Mouse (Mus musculus) heart, embryonic 15.5 days (tissue): ENCODE results near the gene Dapk1. TPM values are rescaled to one million over a fixed set of nuclear protein-coding genes. Genes with fewer than 3 reads are reported as not detected.
A peak's percentile ranks its signal among the peaks of the same experiment; 100 is the strongest.

Experiments used
- ATAC-seq: fragments of 200-750 bp; cut with Nextera tagmentation; replicated peaks from 2 replicates; pipeline ENCODE4 v1.8.0; 2017; ENCODE audit warnings: low read depth, moderate TSS enrichment; ENCODE audit not compliant: insufficient number of reproducible peaks, insufficient read depth, low FRiP score
- H3K27ac ChIP-seq: fragments of 300-500 bp; sonication (generic); 2 replicates; pipeline ENCODE4 v1.5.1; 2015; ENCODE audit warnings: mild to moderate bottlenecking, inconsistent platforms
- H3K27me3 ChIP-seq: fragments of 300-500 bp; sonication (generic); 2 replicates; pipeline ENCODE4 v1.6.1; 2015; ENCODE audit warnings: inconsistent platforms
- H3K36me3 ChIP-seq: fragments of 300-500 bp; sonication (generic); 2 replicates; pipeline ENCODE4 v1.6.1; 2015; ENCODE audit warnings: mild to moderate bottlenecking, inconsistent platforms
- H3K4me1 ChIP-seq: fragments of 300-500 bp; sonication (generic); replicated peaks from 2 replicates; pipeline ENCODE4 v1.6.1; 2015; ENCODE audit warnings: inconsistent platforms
- H3K4me2 ChIP-seq: fragments of 300-500 bp; sonication (generic); 2 replicates; pipeline ENCODE4 v1.6.1; 2015; ENCODE audit warnings: inconsistent platforms, mild to moderate bottlenecking, moderate library complexity
- H3K4me3 ChIP-seq: fragments of 300-500 bp; sonication (generic); 2 replicates; pipeline ENCODE4 v1.5.1; 2015; ENCODE audit warnings: mild to moderate bottlenecking, inconsistent platforms
- H3K9ac ChIP-seq: fragments of 300-500 bp; sonication (generic); 2 replicates; pipeline ENCODE4 v1.6.1; 2015; ENCODE audit warnings: mild to moderate bottlenecking, inconsistent platforms
- H3K9me3 ChIP-seq: fragments of 300-500 bp; sonication (generic); replicated peaks from 2 replicates; pipeline ENCODE4 v1.6.1; 2016; ENCODE audit warnings: inconsistent platforms
- WGBS: fragments of 180-500 bp; shearing (Covaris S2); methylation state at CpG from one replicate; pipeline ENCODE4 v1.1.7; 2015; ENCODE audit warnings: mixed read lengths; 5-methylcytosine and 5-hydroxymethylcytosine counted together
- polyA plus RNA-seq: library from polyadenylated mRNA; unstranded; fragments of >200 nt; fragmentation: Nextera tagmentation; extraction: Ambion mirVana; gene quantifications from 2 replicates; pipeline ENCODE4 v1.2.1, GENCODE M21; 2015

Dapk1 gene
- polyA plus RNA-seq, 1 experiment from 2014 or later, result 7.6 TPM

GRCm38 (mm10) chr13:60684050-60684760 lies 82.5 kb downstream of the Dapk1 start:
- ATAC-seq, result no peak; the same call in 1 of the 2 replicates
- H3K27me3 ChIP-seq, result no peaks in the 10 kb centered on the region
- peaks cover 38% of the 10 kb centered on the region for H3K4me1 ChIP-seq
- H3K36me3 ChIP-seq, result no peaks in the 10 kb centered on the region
- H3K4me3 ChIP-seq, result no peak overlapping the region
- H3K27ac ChIP-seq, result peak overlapping the region; percentile 78
- no peak overlapping the region for H3K4me2 ChIP-seq
- 46% methylated on average over 10 of the region's 10 CpGs for whole genome bisulfite sequencing
- no peaks in the 10 kb centered on the region for H3K9me3 ChIP-seq
- H3K9ac ChIP-seq, result no peak overlapping the region

GRCm38 (mm10) chr13:60684806-60685205 lies 83.1 kb downstream of the Dapk1 start:
- 74% methylated on average over 8 of the region's 8 CpGs for WGBS
- Histone ChIP-seq H3K36me3 (no peaks in the 10 kb centered on the region), H3K9ac (no peak overlapping the region), H3K27me3 (no peaks in the 10 kb centered on the region), H3K9me3 (no peaks in the 10 kb centered on the region), H3K27ac (peak overlapping the region; percentile 78), H3K4me3 (no peak overlapping the region), H3K4me2 (no peak overlapping the region), H3K4me1 (peaks cover 38% of the 10 kb centered on the region)
- no peak for ATAC-seq

GRCm38 (mm10) chr13:60685216-60685615 lies 83.5 kb downstream of the Dapk1 start:
- H3K9me3 ChIP-seq, result no peaks in the 10 kb centered on the region
- H3K4me1 ChIP-seq, result peaks cover 38% of the 10 kb centered on the region
- no peak for ATAC-seq
- no peak overlapping the region for H3K4me2 ChIP-seq
- no peak overlapping the region for H3K4me3 ChIP-seq
- H3K27me3 ChIP-seq, result no peaks in the 10 kb centered on the region
- no peaks in the 10 kb centered on the region for H3K36me3 ChIP-seq
- 75% methylated on average over 6 of the region's 6 CpGs for WGBS
- peak overlapping the region; percentile 78 for H3K27ac ChIP-seq
- no peak overlapping the region for H3K9ac ChIP-seq

GRCm38 (mm10) chr13:60686024-60686663 lies 84.4 kb downstream of the Dapk1 start:
- H3K9ac ChIP-seq, result no peak overlapping the region
- no peaks in the 10 kb centered on the region for H3K27me3 ChIP-seq
- H3K9me3 ChIP-seq, result no peaks in the 10 kb centered on the region
- peaks cover 38% of the 10 kb centered on the region for H3K4me1 ChIP-seq
- H3K4me2 ChIP-seq, result no peak overlapping the region
- no peak overlapping the region for H3K4me3 ChIP-seq
- H3K36me3 ChIP-seq, result no peaks in the 10 kb centered on the region
- 48% methylated on average over 12 of the region's 12 CpGs for WGBS
- no peak; the same call in 1 of the 2 replicates for ATAC-seq
- H3K27ac ChIP-seq, result peak overlapping the region; percentile 78

GRCm38 (mm10) chr13:60686967-60687366 lies 85.2 kb downstream of the Dapk1 start:
- WGBS, result 23% methylated on average over 12 of the region's 12 CpGs
- Histone ChIP-seq H3K36me3 (no peaks in the 10 kb centered on the region), H3K4me2 (peak overlapping the region; percentile 33), H3K9me3 (no peaks in the 10 kb centered on the region), H3K4me1 (peaks cover 38% of the 10 kb centered on the region), H3K27me3 (no peaks in the 10 kb centered on the region), H3K27ac (peak overlapping the region; percentile 55), H3K4me3 (no peak overlapping the region), H3K9ac (no peak overlapping the region)
- no peak for ATAC-seq

GRCm38 (mm10) chr13:60687462-60687861 lies 85.7 kb downstream of the Dapk1 start:
- Histone ChIP-seq H3K4me1 (peaks cover 38% of the 10 kb centered on the region), H3K27me3 (no peaks in the 10 kb centered on the region), H3K9ac (no peak overlapping the region), H3K4me3 (no peak overlapping the region), H3K27ac (peak overlapping the region; percentile 55), H3K36me3 (no peaks in the 10 kb centered on the region), H3K4me2 (no peak overlapping the region), H3K9me3 (no peaks in the 10 kb centered on the region)
- no peak for ATAC-seq
- 69% methylated on average over 4 of the region's 4 CpGs for WGBS

GRCm38 (mm10) chr13:60687891-60688290 lies 86.1 kb downstream of the Dapk1 start:
- Histone ChIP-seq H3K4me1 (peaks cover 38% of the 10 kb centered on the region), H3K9me3 (no peaks in the 10 kb centered on the region), H3K27ac (peak overlapping the region; percentile 55; the same call in 1 of the 2 replicates), H3K4me3 (no peak overlapping the region), H3K27me3 (no peaks in the 10 kb centered on the region), H3K36me3 (no peaks in the 10 kb centered on the region), H3K9ac (no peak overlapping the region), H3K4me2 (no peak overlapping the region)
- no peak for ATAC-seq
- 72% methylated on average over 7 of the region's 7 CpGs for WGBS

GRCm38 (mm10) chr13:60690921-60691320 lies 89.2 kb downstream of the Dapk1 start:
- WGBS, result 84% methylated on average over 2 of the region's 2 CpGs
- H3K9me3 ChIP-seq, result no peaks in the 10 kb centered on the region

GRCm38 (mm10) chr13:60691940-60692339 lies 90.2 kb downstream of the Dapk1 start:
- no peak overlapping the region for H3K9ac ChIP-seq
- WGBS, result 92% methylated on average over 3 of the region's 3 CpGs
- H3K27ac ChIP-seq, result no peak overlapping the region
- no peaks in the 10 kb centered on the region for H3K36me3 ChIP-seq
- H3K4me1 ChIP-seq, result peaks cover 13% of the 10 kb centered on the region
- no peaks in the 10 kb centered on the region for H3K9me3 ChIP-seq
- H3K4me2 ChIP-seq, result no peak overlapping the region
- no peak overlapping the region for H3K4me3 ChIP-seq
- no peak for ATAC-seq
- no peaks in the 10 kb centered on the region for H3K27me3 ChIP-seq

More at GRCm38 (mm10) chr13:60690921-60691320, 89.2 kb downstream of the Dapk1 start:
- Histone ChIP-seq H3K9ac (no peak overlapping the region), H3K4me1 (peaks cover 21% of the 10 kb centered on the region), H3K27me3 (no peaks in the 10 kb centered on the region), H3K4me2 (no peak overlapping the region), H3K27ac (no peak overlapping the region), H3K4me3 (no peak overlapping the region), H3K36me3 (no peaks in the 10 kb centered on the region)
- ATAC-seq, result no peak

GRCm38 (mm10) chr13:60695186-60695980 lies 93.6 kb downstream of the Dapk1 start:
- H3K27ac ChIP-seq, result 0 out of 2 replicates have a peak overlapping the region, but pooled peaks have one; percentile 19
- H3K27me3 ChIP-seq, result no peaks in the 10 kb centered on the region
- H3K4me1 ChIP-seq, result peaks cover 3% of the 10 kb centered on the region; the same call in 1 of the 2 replicates
- no peak for ATAC-seq
- WGBS, result 60% methylated on average over 10 of the region's 10 CpGs
- no peak overlapping the region for H3K9ac ChIP-seq
- H3K9me3 ChIP-seq, result no peaks in the 10 kb centered on the region
- no peak overlapping the region for H3K4me2 ChIP-seq
- no peak overlapping the region for H3K4me3 ChIP-seq
- H3K36me3 ChIP-seq, result no peaks in the 10 kb centered on the region

- Histone ChIP-seq H3K36me3 (no peaks in the 10 kb centered on the region), H3K4me1 (peaks cover 3% of the 10 kb centered on the region; the same call in 1 of the 2 replicates), H3K27me3 (no peaks in the 10 kb centered on the region), H3K27ac (no peak overlapping the region), H3K4me2 (no peak overlapping the region), H3K9ac (no peak overlapping the region), H3K9me3 (no peaks in the 10 kb centered on the region), H3K4me3 (no peak overlapping the region)
- WGBS, result 79% methylated on average over 14 of the region's 14 CpGs
- no peak for ATAC-seq
Measured at GRCm38 (mm10) chr13:60696323-60696722, 94.6 kb downstream of the Dapk1 start.
